Mouse (Mus musculus) neural tube, embryonic 12.5 days (tissue): ENCODE measurements at regions not wholly inside any gene's neighbourhood (a gene's known extent, or its start where the extent isn't known, plus 50 kb on each side); places are given as distances from the start of the nearest gene placed in this dataset.

ENCODE experiments used
- ATAC-seq: fragments of 200-750 bp; cut with Nextera tagmentation; 2 replicates; pipeline ENCODE4 v1.8.0; 2017; ENCODE audit warnings: low read depth, mild to moderate bottlenecking, moderate TSS enrichment, moderate library complexity; ENCODE audit not compliant: low FRiP score
- H3K27ac ChIP-seq: fragments of 300-500 bp; sonication (generic); 2 replicates; pipeline ENCODE4 v1.5.1; 2016
- H3K27me3 ChIP-seq: fragments of 300-500 bp; sonication (generic); replicated peaks from 2 replicates; pipeline ENCODE4 v1.6.1; 2016; ENCODE audit warnings: mild to moderate bottlenecking
- H3K36me3 ChIP-seq: fragments of 300-500 bp; sonication (generic); 2 replicates; pipeline ENCODE4 v1.6.1; 2016; ENCODE audit warnings: mild to moderate bottlenecking
- H3K4me1 ChIP-seq: fragments of 300-500 bp; sonication (generic); 2 replicates; pipeline ENCODE4 v1.6.1; 2016
- H3K4me2 ChIP-seq: fragments of 300-500 bp; sonication (generic); replicated peaks from 2 replicates; pipeline ENCODE4 v1.6.1; 2016; ENCODE audit warnings: mild to moderate bottlenecking
- H3K4me3 ChIP-seq: fragments of 300-500 bp; sonication (generic); 2 replicates; pipeline ENCODE4 v1.5.1; 2016
- H3K9ac ChIP-seq: fragments of 300-500 bp; sonication (generic); 2 replicates; pipeline ENCODE4 v1.6.1; 2016; ENCODE audit warnings: mild to moderate bottlenecking
- H3K9me3 ChIP-seq: fragments of 300-500 bp; sonication (generic); 2 replicates; pipeline ENCODE4 v1.6.1; 2016; ENCODE audit warnings: mild to moderate bottlenecking
- WGBS: fragments of 180-500 bp; shearing (Covaris S2); methylation state at CpG from one replicate; pipeline ENCODE4 v1.1.7; 2016; 5-methylcytosine and 5-hydroxymethylcytosine counted together

DNA sequence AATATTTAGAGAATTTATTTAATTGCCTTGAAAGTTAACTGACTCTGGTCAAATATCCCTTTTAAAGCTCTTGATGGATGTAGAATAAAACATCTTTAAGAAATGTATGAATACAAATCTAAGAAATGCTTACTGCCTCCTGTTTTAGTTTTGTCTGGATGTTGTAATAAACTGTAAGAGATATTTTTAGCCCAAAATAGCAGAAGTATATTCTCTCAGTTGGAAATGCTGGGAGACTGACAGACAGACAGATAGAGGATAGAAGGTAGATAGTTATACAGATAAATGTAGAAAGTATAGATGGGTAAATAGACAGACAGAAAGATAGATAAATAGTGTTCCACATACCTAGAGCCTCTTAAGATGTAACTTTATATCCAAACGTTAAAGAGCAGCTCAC lies 379.5 kb downstream of the Frk start:
- no peak for ATAC-seq
- Histone ChIP-seq H3K9ac (no peak overlapping the region), H3K36me3 (no peaks in the 10 kb centered on the region), H3K4me3 (no peak overlapping the region), H3K9me3 (no peaks in the 10 kb centered on the region), H3K27ac (no peak overlapping the region), H3K4me1 (no peaks in the 10 kb centered on the region), H3K4me2 (no peak overlapping the region), H3K27me3 (no peaks in the 10 kb centered on the region)
- 82% methylated on average over 1 of the region's 1 CpGs for WGBS

DNA sequence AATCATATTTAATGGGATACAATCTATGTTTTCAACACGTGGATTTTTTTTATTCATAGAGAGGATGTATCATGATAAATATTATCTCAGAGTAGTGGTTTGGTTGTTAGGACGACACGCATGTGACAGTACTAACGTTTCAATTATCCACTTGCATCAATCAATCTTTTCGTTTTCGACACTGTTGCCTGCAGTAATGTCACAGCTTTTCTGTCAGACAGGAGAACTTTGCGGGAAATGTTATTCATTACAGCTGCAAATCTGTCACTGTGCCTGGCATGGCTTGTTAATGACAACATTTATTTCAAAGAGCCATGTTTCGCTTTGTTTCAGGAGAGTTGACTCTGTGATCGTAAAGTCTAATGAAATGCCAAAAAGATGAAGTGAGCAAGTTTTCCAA lies 388.7 kb downstream of the Frk start:
- Histone ChIP-seq H3K9me3 (no peaks in the 10 kb centered on the region), H3K9ac (no peak overlapping the region), H3K36me3 (no peaks in the 10 kb centered on the region), H3K27ac (no peak overlapping the region), H3K4me1 (no peaks in the 10 kb centered on the region), H3K27me3 (no peaks in the 10 kb centered on the region), H3K4me3 (no peak overlapping the region), H3K4me2 (no peak overlapping the region)
- no peak for ATAC-seq
- 57% methylated on average over 9 of the region's 9 CpGs for WGBS

GRCm38 (mm10) chr10:34878511-34878910 lies 395.3 kb downstream of the Frk start:
- Histone ChIP-seq H3K36me3 (no peaks in the 10 kb centered on the region), H3K9ac (no peak overlapping the region), H3K27ac (no peak overlapping the region), H3K9me3 (no peaks in the 10 kb centered on the region), H3K4me3 (no peak overlapping the region), H3K27me3 (no peaks in the 10 kb centered on the region), H3K4me2 (no peak overlapping the region), H3K4me1 (no peaks in the 10 kb centered on the region)
- ATAC-seq = no peak
- 84% methylated on average over 3 of the region's 3 CpGs for WGBS

DNA sequence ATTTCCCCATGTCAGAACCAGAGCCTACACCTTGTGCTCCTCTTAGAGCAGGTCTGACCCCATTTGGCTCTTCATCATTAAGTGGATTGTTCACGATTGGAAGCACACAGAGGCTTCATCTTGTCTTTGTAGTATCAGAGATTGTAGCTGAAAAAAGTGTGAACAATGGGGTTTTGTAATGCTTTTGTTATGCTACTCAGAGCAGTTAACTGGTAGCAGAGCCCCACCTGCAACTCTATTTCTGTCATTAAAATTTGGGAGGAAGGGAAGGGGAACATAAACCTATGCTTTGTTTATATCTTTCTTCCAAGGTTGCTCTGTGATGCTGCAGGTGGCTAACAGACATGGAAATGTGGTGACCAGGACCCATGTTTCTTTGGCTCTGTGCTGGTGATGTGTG lies 404.4 kb downstream of the Frk start:
- H3K36me3 ChIP-seq = no peaks in the 10 kb centered on the region
- H3K9ac ChIP-seq = no peak overlapping the region
- no peak overlapping the region for H3K4me3 ChIP-seq
- H3K9me3 ChIP-seq = no peaks in the 10 kb centered on the region
- WGBS = 54% methylated on average over 1 of the region's 1 CpGs
- ATAC-seq = no peak
- H3K27me3 ChIP-seq = no peaks in the 10 kb centered on the region
- no peak overlapping the region for H3K4me2 ChIP-seq
- no peak overlapping the region for H3K27ac ChIP-seq
- H3K4me1 ChIP-seq = no peaks in the 10 kb centered on the region

DNA sequence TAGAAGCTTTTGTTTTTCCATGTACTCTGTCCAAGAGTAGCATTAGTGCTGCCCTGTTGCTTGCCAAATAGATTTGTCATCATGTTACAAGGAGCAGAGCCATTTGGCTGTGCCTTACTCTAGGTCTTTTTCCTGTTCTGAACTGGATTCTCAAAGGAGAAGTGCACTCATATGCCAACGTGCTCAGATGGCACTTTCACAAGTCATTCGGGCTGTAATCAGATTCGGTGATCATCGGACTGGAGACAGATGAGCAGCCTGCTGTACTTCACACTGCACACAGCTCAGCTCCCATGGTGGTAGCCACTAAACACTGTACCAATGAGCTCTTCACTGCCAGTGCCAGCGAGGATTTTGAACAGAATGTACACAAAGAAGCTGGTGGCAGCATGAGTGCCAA lies 421.1 kb downstream of the Frk start:
- no peak overlapping the region for H3K9ac ChIP-seq
- 85% methylated on average over 5 of the region's 5 CpGs for WGBS
- no peak overlapping the region for H3K27ac ChIP-seq
- H3K4me1 ChIP-seq = no peaks in the 10 kb centered on the region
- H3K4me2 ChIP-seq = no peak overlapping the region
- H3K9me3 ChIP-seq = no peaks in the 10 kb centered on the region
- H3K36me3 ChIP-seq = no peaks in the 10 kb centered on the region
- no peaks in the 10 kb centered on the region for H3K27me3 ChIP-seq
- no peak for ATAC-seq
- no peak overlapping the region for H3K4me3 ChIP-seq

GRCm38 (mm10) chr10:34904692-34905091 lies 421.5 kb downstream of the Frk start:
- H3K9me3 ChIP-seq = no peaks in the 10 kb centered on the region
- no peak overlapping the region for H3K9ac ChIP-seq
- no peaks in the 10 kb centered on the region for H3K4me1 ChIP-seq
- no peak overlapping the region for H3K27ac ChIP-seq
- no peak overlapping the region for H3K4me3 ChIP-seq
- 89% methylated on average over 2 of the region's 2 CpGs for WGBS
- H3K36me3 ChIP-seq = no peaks in the 10 kb centered on the region
- H3K27me3 ChIP-seq = no peaks in the 10 kb centered on the region
- no peak overlapping the region for H3K4me2 ChIP-seq
- ATAC-seq = no peak

- H3K9ac ChIP-seq = no peak overlapping the region
- no peaks in the 10 kb centered on the region for H3K4me1 ChIP-seq
- WGBS = 86% methylated on average over 2 of the region's 2 CpGs
- ATAC-seq = no peak
- H3K27me3 ChIP-seq = no peaks in the 10 kb centered on the region
- H3K36me3 ChIP-seq = no peaks in the 10 kb centered on the region
- H3K27ac ChIP-seq = no peak overlapping the region
- H3K9me3 ChIP-seq = no peaks in the 10 kb centered on the region
- no peak overlapping the region for H3K4me2 ChIP-seq
- H3K4me3 ChIP-seq = no peak overlapping the region
Observed at GRCm38 (mm10) chr10:34912153-34912723, 429.0 kb downstream of the Frk start.
